Mouse (Mus musculus) left cerebral cortex, postnatal 10 days (tissue): ENCODE measurements at regions not wholly inside any gene's neighbourhood (a gene's known extent, or its start where the extent isn't known, plus 50 kb on each side); places are given as distances from the start of the nearest gene placed in this dataset.
A peak's percentile ranks its signal among the peaks of the same experiment; 100 is the strongest.

Experiments
- DNase-seq, 2 experiments: peaks; one replicate each; pipeline ENCODE4 v3.0.0; 2021 to 2022; ENCODE audit warnings: low spot score in 2 of 2, mixed read lengths in 1 of 2; ENCODE audit errors: extremely low spot score in 1 of 2
- intact Hi-C: fragments of 180-260 bp; cut with DNase I; formaldehyde crosslinking; loops from one replicate; pipeline ENCODE4 v1.15.1; 2025

- intact Hi-C loops, result no loop called here
These were observed 235.6 kb downstream of the Tshz3 start for GRCm38 (mm10) chr7:36933490-36933889.

DNA sequence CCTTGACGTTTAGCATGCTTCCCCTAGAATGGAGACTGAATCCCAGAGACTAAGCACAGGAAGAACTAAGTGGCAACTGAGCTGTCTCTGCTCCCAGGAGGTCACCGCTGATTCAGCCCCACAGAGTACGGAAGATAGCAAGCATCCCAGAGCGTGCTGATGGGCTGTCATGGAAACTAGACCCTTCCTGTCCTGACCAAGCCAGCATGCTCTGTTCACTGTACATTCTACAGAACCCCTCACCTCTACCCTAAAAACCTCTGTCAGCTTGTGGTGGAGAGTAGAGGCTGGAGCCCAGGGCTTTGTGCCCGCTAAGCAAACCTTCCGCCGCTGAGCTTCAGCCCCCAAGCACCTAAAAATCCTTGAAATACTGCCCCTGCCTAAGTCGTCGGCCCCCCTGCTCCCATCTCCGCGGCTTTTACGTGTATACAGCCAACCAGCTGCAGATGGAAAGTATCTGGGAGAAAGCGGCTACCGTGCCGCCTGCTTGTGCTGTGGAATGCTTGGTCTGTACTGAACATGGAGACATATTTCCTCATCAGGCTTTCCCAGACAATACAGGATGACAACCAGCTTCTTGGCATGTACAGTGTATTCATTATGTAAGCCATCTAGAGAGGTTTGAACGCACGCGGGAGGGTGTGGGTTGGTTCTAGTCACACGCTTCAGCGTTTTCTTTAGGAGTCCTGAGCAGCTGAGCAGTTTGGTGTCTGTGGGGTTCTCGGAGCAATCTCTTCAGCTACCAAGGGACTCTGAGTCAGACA is 237.1 kb downstream of the Tshz3 start:
- intact Hi-C loops, result no loop called here
- DNase-seq, result no peak

More at GRCm38 (mm10) chr7:36933490-36933889, 235.6 kb downstream of the Tshz3 start:
- DNase-seq, result peak in 1 of 2 experiments; percentile 38

DNA sequence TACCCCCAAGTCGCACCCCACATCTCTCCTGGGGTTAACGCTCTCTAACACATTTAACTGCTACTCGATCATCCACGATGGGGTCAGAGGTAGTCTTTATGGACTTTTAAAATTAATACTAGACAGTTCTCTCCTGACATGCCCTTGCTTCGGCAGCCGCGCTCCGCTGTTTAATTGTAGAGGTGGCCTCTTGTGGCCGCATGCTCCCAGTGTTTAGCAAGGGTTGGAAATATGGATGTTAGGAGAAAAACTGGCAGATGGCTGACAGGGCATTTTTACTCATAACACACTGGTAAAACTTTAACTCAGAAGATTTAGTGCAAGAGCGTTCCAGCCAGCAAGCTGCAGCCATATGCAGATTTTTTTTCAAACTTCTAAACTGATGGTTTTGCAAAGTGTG is 242.7 kb downstream of the Tshz3 start:
- intact Hi-C loops, result no loop called here

DNA sequence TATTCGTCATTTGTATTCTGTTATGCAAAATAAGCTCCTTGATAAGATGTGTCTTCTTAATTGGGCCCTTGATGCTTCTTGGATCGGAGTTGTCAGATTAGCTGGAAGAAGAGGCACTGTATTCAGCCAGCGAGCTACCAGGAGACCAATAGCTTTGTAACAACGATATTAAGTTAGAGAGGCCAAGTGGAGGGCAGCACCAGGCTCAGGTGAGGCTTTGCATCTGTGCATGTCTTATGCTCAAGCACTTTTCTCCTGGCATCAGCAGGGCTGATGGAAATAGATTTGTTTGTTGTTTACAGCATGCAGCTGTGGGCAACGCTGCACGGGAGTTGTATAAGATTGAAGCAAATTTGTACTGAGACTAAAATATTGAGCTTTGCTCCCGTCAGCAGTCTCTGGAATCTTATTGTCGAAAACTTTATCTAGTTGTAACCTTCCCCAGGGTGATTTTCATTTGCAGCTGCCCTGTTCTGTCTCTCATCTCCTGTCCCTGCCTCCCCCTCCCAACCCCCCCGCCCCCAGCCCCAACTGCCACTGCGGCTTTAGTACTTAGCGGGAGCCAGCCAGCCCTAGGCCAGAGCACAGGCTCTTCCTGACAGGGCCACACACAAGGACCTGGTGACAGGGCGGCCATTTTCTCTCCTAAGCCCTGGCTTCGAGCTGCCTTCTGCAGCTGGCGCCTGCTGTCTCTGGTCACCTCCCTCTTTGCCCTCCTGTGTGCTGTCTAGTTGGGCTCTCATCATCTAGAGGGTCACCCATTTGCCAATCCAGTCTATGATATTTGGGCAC is 247.3 kb downstream of the Tshz3 start:
- intact Hi-C loops, result no loop called here
- DNase-seq, result no peak

More for the DNA sequence above, 242.7 kb downstream of the Tshz3 start:
- DNase-seq, result no peak

DNA sequence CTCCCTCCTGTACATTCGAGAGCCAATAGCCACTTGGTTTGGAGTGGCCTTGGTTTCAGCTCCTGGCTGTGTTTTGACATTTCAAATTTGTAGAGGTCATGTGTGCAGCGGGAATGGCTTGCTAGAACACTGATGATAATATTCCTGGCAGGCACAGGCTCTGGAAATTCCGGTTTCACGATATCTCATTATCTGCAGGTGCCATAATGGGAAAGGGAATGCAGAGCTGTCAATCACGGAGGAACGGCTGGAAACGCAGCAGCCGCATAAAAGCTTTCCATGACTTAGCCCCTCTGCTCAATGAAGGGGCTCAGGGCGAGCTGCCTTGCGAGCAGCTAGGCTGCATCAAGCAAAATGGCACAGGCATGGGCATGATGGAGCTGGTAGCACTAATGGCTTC is 251.6 kb downstream of the Tshz3 start:
- no peak for DNase-seq
- intact Hi-C loops, result no loop called here

DNA sequence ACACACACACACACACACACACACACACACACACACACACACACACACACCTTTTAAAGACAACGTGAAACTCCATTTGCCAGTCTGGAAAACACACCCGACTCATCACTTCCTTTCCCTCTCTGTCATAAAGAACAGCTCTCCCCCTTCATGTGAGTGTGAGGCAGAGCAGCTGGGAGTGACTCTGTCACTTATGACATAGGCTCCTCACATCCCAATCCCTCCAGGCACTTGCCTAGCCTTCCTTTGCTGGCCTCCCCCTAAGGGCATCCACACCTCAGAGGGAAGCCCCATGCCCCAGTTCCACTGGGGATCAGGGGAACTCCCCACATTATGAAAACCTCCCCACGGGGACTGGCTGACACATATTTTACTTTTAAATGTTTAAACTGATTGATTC is 257.5 kb downstream of the Tshz3 start:
- no peak for DNase-seq
- intact Hi-C loops, result no loop called here

DNA sequence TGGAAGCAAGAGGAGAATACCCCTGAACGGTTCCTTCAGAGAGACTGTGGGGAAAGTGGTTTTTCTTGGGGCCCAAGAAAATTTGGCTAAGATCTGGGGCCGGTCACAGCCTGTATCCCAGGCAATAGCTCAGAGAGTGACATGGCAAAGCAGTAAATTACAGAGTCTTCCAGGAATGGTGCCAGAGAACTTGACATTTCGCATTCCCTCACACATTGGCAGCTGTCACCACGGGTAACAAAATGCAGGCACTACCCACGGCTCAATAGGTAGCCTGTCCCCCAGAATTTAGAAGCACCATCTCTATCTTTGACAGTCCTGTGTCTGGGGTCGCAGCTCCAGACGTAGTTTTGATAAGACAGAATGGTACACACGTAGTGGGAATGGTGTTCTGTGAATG is 260.3 kb downstream of the Tshz3 start:
- intact Hi-C loops, result no loop called here
- DNase-seq, result no peak

GRCm38 (mm10) chr7:36971772-36972171 is 273.9 kb downstream of the Tshz3 start:
- no peak for DNase-seq
- intact Hi-C loops, result no loop called here

- intact Hi-C loops, result no loop called here
- no peak for DNase-seq
These were observed 275.9 kb downstream of the Tshz3 start for GRCm38 (mm10) chr7:36973654-36974320.

GRCm38 (mm10) chr7:36974573-36974972 is 276.7 kb downstream of the Tshz3 start:
- DNase-seq, result peak in 1 of 2 experiments; percentile 37
- intact Hi-C loops, result no loop called here

GRCm38 (mm10) chr7:36975475-36975874 is 277.6 kb downstream of the Tshz3 start:
- intact Hi-C loops, result no loop called here
- DNase-seq, result no peak

DNA sequence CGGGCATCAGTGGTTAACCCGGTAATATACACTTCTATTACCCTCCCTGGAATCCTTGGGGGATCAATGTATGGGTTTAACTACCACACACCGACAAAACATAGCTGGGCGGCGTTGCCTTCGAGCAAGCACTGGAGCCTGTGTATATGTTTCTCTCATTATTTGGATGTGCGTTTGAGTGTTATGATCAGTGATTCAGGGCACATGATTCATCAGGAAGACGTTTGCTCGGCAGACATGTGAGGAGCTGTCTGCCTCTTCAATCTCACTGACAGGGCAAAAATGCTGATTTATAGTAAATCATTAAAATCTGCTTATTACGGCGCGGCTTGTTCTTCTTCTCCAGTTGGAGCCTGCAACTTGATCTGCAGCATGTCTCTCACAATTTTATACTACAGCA is 279.9 kb downstream of the Tshz3 start:
- intact Hi-C loops, result no loop called here
- no peak for DNase-seq

GRCm38 (mm10) chr7:36989380-36989779 is 291.5 kb downstream of the Tshz3 start:
- intact Hi-C loops, result no loop called here
- no peak for DNase-seq

DNA sequence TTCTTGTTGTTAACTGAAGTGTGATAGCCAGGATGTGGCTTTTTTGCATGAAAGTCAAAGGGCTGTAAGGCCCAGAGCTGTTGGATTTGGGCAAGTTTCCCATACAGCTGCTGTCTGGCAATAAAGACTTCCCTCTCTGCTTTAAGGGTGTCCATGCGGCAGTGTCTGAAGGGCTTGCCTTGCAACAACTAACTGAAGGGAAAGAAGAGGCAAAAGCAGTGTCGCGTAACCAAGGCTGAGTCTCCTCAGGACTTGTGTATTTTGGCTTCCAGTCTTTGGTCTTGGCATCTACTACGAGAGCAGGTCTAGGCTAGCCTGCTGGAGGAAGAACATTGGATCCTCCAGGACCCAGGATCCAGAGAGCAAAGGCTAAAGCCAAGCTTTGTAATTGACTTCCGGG is 306.7 kb downstream of the Tshz3 start:
- intact Hi-C loops, result no loop called here
- no peak for DNase-seq

DNA sequence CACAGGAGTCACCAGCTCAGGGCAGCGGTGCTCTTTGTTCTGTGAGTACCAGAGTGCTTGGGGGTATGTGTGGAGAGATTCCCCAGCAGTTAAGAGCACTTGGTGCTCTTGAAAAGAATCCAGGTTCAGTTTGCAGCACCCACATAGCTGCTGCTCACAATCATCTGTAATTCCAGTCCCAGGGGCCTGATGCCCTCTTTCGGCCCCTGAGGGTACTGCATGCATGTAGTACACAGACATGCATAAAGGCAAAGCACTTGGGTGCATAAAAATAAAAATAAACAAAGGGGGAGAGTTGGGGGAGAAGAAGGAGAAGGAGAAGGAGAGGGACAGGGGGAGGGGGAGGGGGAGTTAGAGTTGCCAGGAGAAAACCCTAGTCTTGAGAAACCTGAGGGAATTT is 307.8 kb downstream of the Tshz3 start:
- intact Hi-C loops, result no loop called here
- DNase-seq, result no peak

GRCm38 (mm10) chr7:37006921-37007320 is 309.0 kb downstream of the Tshz3 start:
- no peak for DNase-seq
- intact Hi-C loops, result no loop called here

DNA sequence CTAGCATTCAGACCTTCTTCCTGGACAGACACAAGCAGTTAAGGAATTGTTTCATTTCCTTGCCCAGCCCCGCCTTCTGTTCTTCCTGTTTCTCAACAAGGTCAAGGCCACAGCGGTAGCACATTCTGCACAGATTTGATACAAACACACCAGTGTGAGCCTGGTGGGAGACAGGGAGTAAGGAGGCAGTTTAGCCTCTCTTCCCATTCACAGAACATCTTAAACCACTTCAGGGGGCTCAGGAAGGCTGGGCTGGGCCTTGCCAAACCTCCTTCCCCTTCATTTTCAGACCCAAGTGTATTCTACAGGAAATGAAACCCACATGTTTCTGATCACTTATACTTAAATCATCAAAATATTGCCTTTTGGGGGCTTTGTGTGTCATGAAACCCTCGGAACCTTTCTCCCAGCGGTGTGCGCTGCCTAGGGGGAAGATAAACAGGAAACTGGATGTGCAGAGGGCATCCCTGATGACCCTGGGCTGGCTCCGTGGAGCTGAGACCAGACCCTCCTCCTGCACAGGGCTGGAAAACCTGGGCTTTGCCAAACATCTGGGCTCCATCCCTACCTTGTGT is 313.3 kb downstream of the Tshz3 start:
- no peak for DNase-seq
- intact Hi-C loops, result no loop called here

DNA sequence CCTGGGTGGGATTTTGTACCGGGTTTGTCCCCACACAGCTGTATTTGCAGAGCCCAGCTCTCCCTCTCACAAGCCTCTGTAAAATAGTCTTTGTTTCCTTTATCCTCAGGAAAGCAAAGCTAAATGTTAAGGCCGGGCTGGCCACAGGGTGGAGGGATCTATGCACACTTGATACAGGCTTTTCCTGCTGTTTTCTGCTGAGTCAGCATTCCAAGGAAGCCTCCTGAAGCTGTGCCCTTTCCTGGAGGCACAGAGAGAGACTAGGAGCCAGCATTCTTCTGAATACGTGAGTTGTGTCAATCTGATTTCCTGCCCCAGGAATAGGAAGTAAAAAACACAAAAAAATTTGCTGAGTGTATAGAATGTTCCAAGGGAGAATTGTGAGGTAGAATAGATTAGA is 322.2 kb downstream of the Tshz3 start:
- intact Hi-C loops, result no loop called here

DNA sequence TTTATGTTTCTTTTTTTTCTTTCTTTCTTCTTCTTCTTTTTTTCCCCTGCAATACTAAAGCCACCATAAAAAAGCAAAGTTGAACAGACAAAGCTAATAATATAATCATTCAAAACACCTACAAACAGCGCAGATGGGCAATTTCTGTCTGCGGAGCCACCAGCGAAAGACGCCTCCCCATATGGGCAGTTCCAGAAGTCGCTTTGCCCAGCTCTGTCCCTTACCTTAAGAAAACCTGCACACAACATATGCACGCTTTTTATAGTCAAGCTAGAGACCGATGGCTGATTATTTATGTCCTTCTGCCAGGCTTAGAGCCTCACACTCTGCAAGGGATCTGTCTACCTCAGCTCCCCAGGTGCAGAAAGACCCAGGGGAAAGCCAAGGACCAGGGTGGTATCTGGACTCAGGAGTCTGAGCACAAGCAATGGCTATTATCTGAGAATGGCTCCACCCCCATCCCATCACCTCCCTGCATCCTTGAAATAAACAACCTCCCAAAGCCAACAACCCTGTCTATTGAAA is 326.6 kb downstream of the Tshz3 start:
- intact Hi-C loops, result no loop called here
- peak in 1 of 2 experiments; percentile 6 for DNase-seq

More for the DNA sequence above, 322.2 kb downstream of the Tshz3 start:
- DNase-seq, result no peak
